Mouse (Mus musculus): ENCODE measurements around the gene Selenok. TPM values are rescaled to one million over a fixed set of nuclear protein-coding genes. Genes with fewer than 3 reads are reported as not detected.

Gene Selenok
- polyA plus RNA-seq, 1 experiment from 2014 or later = 295 TPM

- no peak for ATAC-seq (ENCODE audit: insufficient read depth, low FRiP score, low TSS enrichment)
Measured at GRCm38 (mm10) chr14:30008733-30009575, 40.8 kb downstream of the Selenok start, which contains the start of the genes Il17rb and Chdh. Il17rb (minus strand) TSS chr14:30008896. Chdh (plus strand) TSS chr14:30009023.

GRCm38 (mm10) chr14:30009864-30010560, 41.9 kb downstream of the Selenok start:
- Histone ChIP-seq H3K9me3 (ENCODE audit: control insufficient read depth, low read length) (no peaks in the 10 kb centered on the region), H3K9ac (ENCODE audit: low read length) (no peak overlapping the region), H3K4me3 (ENCODE audit: low read depth, low read length) (no peak overlapping the region), H3K4me1 (ENCODE audit: control insufficient read depth, insufficient read depth, low read length) (peaks cover 6% of the 10 kb centered on the region; the same call in 1 of the 2 replicates), H3K4me2 (ENCODE audit: low read depth) (no peak overlapping the region), H3K27me3 (ENCODE audit: control insufficient read depth, insufficient read depth, low read length) (peaks cover 10% of the 10 kb centered on the region; the same call in 1 of the 2 replicates), H3K36me3 (ENCODE audit: control insufficient read depth, insufficient read depth, low read length) (no peaks in the 10 kb centered on the region), H3K27ac (ENCODE audit: low read depth, low read length) (no peak overlapping the region)
- DNase-seq (ENCODE audit: low spot score) = no peak
- 84% methylated on average over 10 of the region's 10 CpGs for WGBS
- ATAC-seq (ENCODE audit: insufficient read depth, low FRiP score, low TSS enrichment) = no peak

More at GRCm38 (mm10) chr14:30008733-30009575, 40.8 kb downstream of the Selenok start, which contains the start of the genes Il17rb and Chdh:
- 8% methylated on average over 54 of the region's 54 CpGs for WGBS
- DNase-seq (ENCODE audit: low spot score) = peak; percentile 48
- no peaks in the 10 kb centered on the region for H3K36me3 ChIP-seq (ENCODE audit: control insufficient read depth, insufficient read depth, low read length)
- H3K9me3 ChIP-seq (ENCODE audit: control insufficient read depth, low read length) = no peaks in the 10 kb centered on the region
- H3K4me3 ChIP-seq (ENCODE audit: low read depth, low read length) = peak within 1 kb of the TSS; percentile 34
- peak within 1 kb of the TSS; percentile 28 for H3K9ac ChIP-seq (ENCODE audit: low read length)
- H3K27me3 ChIP-seq (ENCODE audit: control insufficient read depth, insufficient read depth, low read length) = peaks cover 10% of the 10 kb centered on the region; the same call in 1 of the 2 replicates
- H3K27ac ChIP-seq (ENCODE audit: low read depth, low read length) = no peak within 1 kb of the TSS
- peak within 1 kb of the TSS; percentile 80 for H3K4me2 ChIP-seq (ENCODE audit: low read depth)
- peaks cover 6% of the 10 kb centered on the region; the same call in 1 of the 2 replicates for H3K4me1 ChIP-seq (ENCODE audit: control insufficient read depth, insufficient read depth, low read length)

- H3K4me3 ChIP-seq (ENCODE audit: low read depth, low read length) = no peak overlapping the region
- no peaks in the 10 kb centered on the region for H3K9me3 ChIP-seq (ENCODE audit: control insufficient read depth, low read length)
- DNase-seq (ENCODE audit: low spot score) (no peak), ATAC-seq (ENCODE audit: insufficient read depth, low FRiP score, low TSS enrichment) (no peak)
- WGBS = 82% methylated on average over 10 of the region's 10 CpGs
- H3K27me3 ChIP-seq (ENCODE audit: control insufficient read depth, insufficient read depth, low read length) = peaks cover 10% of the 10 kb centered on the region; the same call in 1 of the 2 replicates
- no peak overlapping the region for H3K9ac ChIP-seq (ENCODE audit: low read length)
- no peak overlapping the region for H3K4me2 ChIP-seq (ENCODE audit: low read depth)
- no peaks in the 10 kb centered on the region for H3K36me3 ChIP-seq (ENCODE audit: control insufficient read depth, insufficient read depth, low read length)
- H3K27ac ChIP-seq (ENCODE audit: low read depth, low read length) = no peak overlapping the region
- peaks cover 6% of the 10 kb centered on the region; the same call in 1 of the 2 replicates for H3K4me1 ChIP-seq (ENCODE audit: control insufficient read depth, insufficient read depth, low read length)
Measured at GRCm38 (mm10) chr14:30011886-30012560, 43.9 kb downstream of the Selenok start.

GRCm38 (mm10) chr14:30014487-30014886, 46.4 kb downstream of the Selenok start:
- 63% methylated on average over 10 of the region's 10 CpGs for WGBS
- Histone ChIP-seq H3K27ac (ENCODE audit: low read depth, low read length) (no peak overlapping the region), H3K4me3 (ENCODE audit: low read depth, low read length) (no peak overlapping the region), H3K9me3 (ENCODE audit: control insufficient read depth, low read length) (no peaks in the 10 kb centered on the region), H3K9ac (ENCODE audit: low read length) (no peak overlapping the region), H3K4me2 (ENCODE audit: low read depth) (no peak overlapping the region), H3K36me3 (ENCODE audit: control insufficient read depth, insufficient read depth, low read length) (no peaks in the 10 kb centered on the region), H3K27me3 (ENCODE audit: control insufficient read depth, insufficient read depth, low read length) (peaks cover 2% of the 10 kb centered on the region; the same call in 1 of the 2 replicates), H3K4me1 (ENCODE audit: control insufficient read depth, insufficient read depth, low read length) (no peaks in the 10 kb centered on the region)
- DNase-seq (ENCODE audit: low spot score) = no peak
- no peak for ATAC-seq (ENCODE audit: insufficient read depth, low FRiP score, low TSS enrichment)

- H3K4me1 ChIP-seq (ENCODE audit: control insufficient read depth, insufficient read depth, low read length) = no peaks in the 10 kb centered on the region
- H3K27ac ChIP-seq (ENCODE audit: low read depth, low read length) = no peak overlapping the region
- H3K9me3 ChIP-seq (ENCODE audit: control insufficient read depth, low read length) = no peaks in the 10 kb centered on the region
- H3K9ac ChIP-seq (ENCODE audit: low read length) = no peak overlapping the region
- H3K36me3 ChIP-seq (ENCODE audit: control insufficient read depth, insufficient read depth, low read length) = no peaks in the 10 kb centered on the region
- no peak overlapping the region for H3K4me3 ChIP-seq (ENCODE audit: low read depth, low read length)
- ATAC-seq (ENCODE audit: insufficient read depth, low FRiP score, low TSS enrichment) (no peak), DNase-seq (ENCODE audit: low spot score) (no peak)
- H3K4me2 ChIP-seq (ENCODE audit: low read depth) = no peak overlapping the region
- no peaks in the 10 kb centered on the region for H3K27me3 ChIP-seq (ENCODE audit: control insufficient read depth, insufficient read depth, low read length)
- 61% methylated on average over 1 of the region's 1 CpGs for WGBS
Measured at GRCm38 (mm10) chr14:30015008-30015407, 46.9 kb downstream of the Selenok start.

GRCm38 (mm10) chr14:30016666-30017065, 48.6 kb downstream of the Selenok start:
- Histone ChIP-seq H3K27ac (ENCODE audit: low read depth, low read length) (no peak overlapping the region), H3K4me3 (ENCODE audit: low read depth, low read length) (no peak overlapping the region), H3K27me3 (ENCODE audit: control insufficient read depth, insufficient read depth, low read length) (no peaks in the 10 kb centered on the region), H3K9me3 (ENCODE audit: control insufficient read depth, low read length) (no peaks in the 10 kb centered on the region), H3K9ac (ENCODE audit: low read length) (no peak overlapping the region), H3K4me2 (ENCODE audit: low read depth) (no peak overlapping the region), H3K36me3 (ENCODE audit: control insufficient read depth, insufficient read depth, low read length) (no peaks in the 10 kb centered on the region), H3K4me1 (ENCODE audit: control insufficient read depth, insufficient read depth, low read length) (no peaks in the 10 kb centered on the region)
- no peak for DNase-seq (ENCODE audit: low spot score)
- ATAC-seq (ENCODE audit: insufficient read depth, low FRiP score, low TSS enrichment) = no peak
- WGBS = 93% methylated on average over 5 of the region's 5 CpGs

GRCm38 (mm10) chr14:30017794-30018462, 49.8 kb downstream of the Selenok start:
- ATAC-seq (ENCODE audit: insufficient read depth, low FRiP score, low TSS enrichment) = no peak
- 91% methylated on average over 8 of the region's 8 CpGs for WGBS

GRCm38 (mm10) chr14:30018463-30018801, 50.3 kb downstream of the Selenok start:
- Histone ChIP-seq H3K27ac (ENCODE audit: low read depth, low read length) (no peak overlapping the region), H3K36me3 (ENCODE audit: control insufficient read depth, insufficient read depth, low read length) (no peaks in the 10 kb centered on the region), H3K4me3 (ENCODE audit: low read depth, low read length) (no peak overlapping the region), H3K9ac (ENCODE audit: low read length) (no peak overlapping the region), H3K4me2 (ENCODE audit: low read depth) (no peak overlapping the region), H3K27me3 (ENCODE audit: control insufficient read depth, insufficient read depth, low read length) (no peaks in the 10 kb centered on the region), H3K9me3 (ENCODE audit: control insufficient read depth, low read length) (no peaks in the 10 kb centered on the region), H3K4me1 (ENCODE audit: control insufficient read depth, insufficient read depth, low read length) (no peaks in the 10 kb centered on the region)
- 95% methylated on average over 4 of the region's 4 CpGs for WGBS
- no peak for ATAC-seq (ENCODE audit: insufficient read depth, low FRiP score, low TSS enrichment)
- no peak for DNase-seq (ENCODE audit: low spot score)

More at GRCm38 (mm10) chr14:30017794-30018462, 49.8 kb downstream of the Selenok start:
- Histone ChIP-seq H3K9ac (ENCODE audit: low read length) (no peak overlapping the region), H3K4me2 (ENCODE audit: low read depth) (no peak overlapping the region), H3K9me3 (ENCODE audit: control insufficient read depth, low read length) (no peaks in the 10 kb centered on the region), H3K36me3 (ENCODE audit: control insufficient read depth, insufficient read depth, low read length) (no peaks in the 10 kb centered on the region), H3K27me3 (ENCODE audit: control insufficient read depth, insufficient read depth, low read length) (no peaks in the 10 kb centered on the region), H3K27ac (ENCODE audit: low read depth, low read length) (no peak overlapping the region), H3K4me3 (ENCODE audit: low read depth, low read length) (no peak overlapping the region), H3K4me1 (ENCODE audit: control insufficient read depth, insufficient read depth, low read length) (no peaks in the 10 kb centered on the region)
- no peak for DNase-seq (ENCODE audit: low spot score)
